Mouse (Mus musculus) embryonic fibroblast, embryonic 13.5 days (primary cell): ENCODE results near the gene Slc19a3. TPM values are rescaled to one million over a fixed set of nuclear protein-coding genes. Genes with fewer than 3 reads are reported as not detected.

Experiments used
- H3K27ac ChIP-seq: 2 replicates; pipeline ENCODE4 v1.5.1; 2012; ENCODE audit warnings: low read length, control low read depth, inconsistent platforms; ENCODE audit not compliant: insufficient read depth
- H3K4me1 ChIP-seq: 2 replicates; pipeline ENCODE4 v1.6.1; 2011; ENCODE audit warnings: low read length; ENCODE audit not compliant: control insufficient read depth, insufficient read depth
- H3K4me3 ChIP-seq: 2 replicates; pipeline ENCODE4 v1.5.1; 2011; ENCODE audit warnings: mild to moderate bottlenecking, control low read depth, low read length; ENCODE audit not compliant: insufficient read depth
- CTCF ChIP-seq: IDR thresholded peaks from 2 replicates; pipeline ENCODE4 v1.5.1; 2011; ENCODE audit warnings: mild to moderate bottlenecking, control low read depth, low read length, moderate library complexity, borderline replicate concordance; ENCODE audit not compliant: insufficient read depth
- POLR2A ChIP-seq: IDR thresholded peaks from 2 replicates; pipeline ENCODE4 v1.6.1; 2011; ENCODE audit warnings: low read depth, mild to moderate bottlenecking, control low read depth, low read length, moderate library complexity
- polyA plus RNA-seq: library from polyadenylated mRNA; stranded (reverse); fragments of >200 nt; gene quantifications from 2 replicates; pipeline ENCODE4 v1.2.4, GENCODE M21; 2011; ENCODE audit warnings: low read depth; ENCODE audit not compliant: missing spikeins, insufficient read length

Slc19a3 gene
- polyA plus RNA-seq, 1 experiment, result 0.93 TPM

- no peak overlapping the region for H3K4me3 ChIP-seq
- H3K4me1 ChIP-seq, result no peaks in the 10 kb centered on the region
- no peak overlapping the region for H3K27ac ChIP-seq
- TF ChIP-seq POLR2A, result no peak
- no peak for TF ChIP-seq CTCF
Observed at GRCm38 (mm10) chr1:83058481-83058880, 20.2 kb upstream of the Slc19a3 start.

- Histone ChIP-seq H3K4me1 (no peaks in the 10 kb centered on the region), H3K27ac (no peak within 1 kb of the TSS), H3K4me3 (no peak within 1 kb of the TSS)
- TF ChIP-seq CTCF, result no peak
- no peak for TF ChIP-seq POLR2A
Observed at GRCm38 (mm10) chr1:83044882-83045427, 6.7 kb upstream of the Slc19a3 start, which contains the start of gene Gm47969. Gene Gm47969, plus strand, starts transcription at chr1:83044932.

- no peak for TF ChIP-seq CTCF
- TF ChIP-seq POLR2A, result no peak
- no peak within 1 kb of the TSS for H3K27ac ChIP-seq
- no peaks in the 10 kb centered on the region for H3K4me1 ChIP-seq
- H3K4me3 ChIP-seq, result no peak within 1 kb of the TSS
Observed at GRCm38 (mm10) chr1:83042380-83042779, 4.1 kb upstream of the Slc19a3 start, which contains the start of gene Krtap28-10. Gene Krtap28-10, minus strand, starts transcription at chr1:83042480.

- H3K4me3 ChIP-seq, result no peak overlapping the region
- no peak for TF ChIP-seq POLR2A
- no peak for TF ChIP-seq CTCF
- no peak overlapping the region for H3K27ac ChIP-seq
- H3K4me1 ChIP-seq, result no peaks in the 10 kb centered on the region
Observed at GRCm38 (mm10) chr1:83039080-83039479, 832 bp upstream of the Slc19a3 start.

- no peak overlapping the region for H3K4me3 ChIP-seq
- no peaks in the 10 kb centered on the region for H3K4me1 ChIP-seq
- TF ChIP-seq CTCF, result no peak
- no peak for TF ChIP-seq POLR2A
- no peak overlapping the region for H3K27ac ChIP-seq
Observed at GRCm38 (mm10) chr1:83036892-83037667, 1.2 kb downstream of the Slc19a3 start.

- H3K4me3 ChIP-seq, result no peak overlapping the region
- H3K27ac ChIP-seq, result no peak overlapping the region
- TF ChIP-seq POLR2A, result no peak
- TF ChIP-seq CTCF, result no peak
- H3K4me1 ChIP-seq, result no peaks in the 10 kb centered on the region
Observed at GRCm38 (mm10) chr1:83034509-83034908, 3.7 kb downstream of the Slc19a3 start.

GRCm38 (mm10) chr1:83032508-83032907, 5.7 kb downstream of the Slc19a3 start:
- no peak for TF ChIP-seq POLR2A
- TF ChIP-seq CTCF, result no peak
- H3K27ac ChIP-seq, result no peak overlapping the region

GRCm38 (mm10) chr1:83031950-83032349, 6.3 kb downstream of the Slc19a3 start:
- no peak overlapping the region for H3K4me3 ChIP-seq
- no peak overlapping the region for H3K27ac ChIP-seq
- no peaks in the 10 kb centered on the region for H3K4me1 ChIP-seq
- TF ChIP-seq POLR2A (no peak), CTCF (no peak)

More at GRCm38 (mm10) chr1:83032508-83032907, 5.7 kb downstream of the Slc19a3 start:
- Histone ChIP-seq H3K4me3 (no peak overlapping the region), H3K4me1 (no peaks in the 10 kb centered on the region)

GRCm38 (mm10) chr1:83016556-83016955, 21.7 kb downstream of the Slc19a3 start:
- Histone ChIP-seq H3K27ac (no peak overlapping the region), H3K4me1 (0 out of 2 replicates have a peak, but pooled peaks cover 3% of the 10 kb centered on the region), H3K4me3 (no peak overlapping the region)
- TF ChIP-seq CTCF, result no peak
- no peak for TF ChIP-seq POLR2A

GRCm38 (mm10) chr1:83015329-83015879, 22.8 kb downstream of the Slc19a3 start:
- TF ChIP-seq CTCF, result no peak
- no peak for TF ChIP-seq POLR2A
- Histone ChIP-seq H3K4me3 (no peak overlapping the region), H3K27ac (no peak overlapping the region), H3K4me1 (no peaks in the 10 kb centered on the region)
